Mouse (Mus musculus) G1E (cell line): Measurements from ENCODE around the gene Elfn2.

Source experiments
- CTCF ChIP-seq: IDR thresholded peaks from 2 replicates; pipeline ENCODE4 v1.5.1; 2012; ENCODE audit warnings: low read depth, low read length, inconsistent platforms, mixed read lengths
- GATA1 ChIP-seq: IDR thresholded peaks from 2 replicates; pipeline ENCODE4 v1.6.1; 2012; ENCODE audit warnings: borderline replicate concordance, low read length, inconsistent platforms, mixed read lengths
- POLR2AphosphoS5 ChIP-seq: IDR thresholded peaks from 2 replicates; pipeline ENCODE4 v1.6.1; 2012; ENCODE audit warnings: low read depth, low read length, inconsistent platforms; ENCODE audit not compliant: insufficient replicate concordance
- TAL1 ChIP-seq: conservative IDR thresholded peaks from 2 replicates; pipeline ENCODE4 v1.6.1; 2012; ENCODE audit warnings: low read depth, low read length, inconsistent platforms, mixed read lengths

- no peak for TF ChIP-seq GATA1
- no peak for TF ChIP-seq TAL1
- TF ChIP-seq CTCF = no peak
- no peak for TF ChIP-seq POLR2AphosphoS5
Measured at GRCm38 (mm10) chr15:78755226-78755625, 36.7 kb upstream of the Elfn2 start.
